Mouse (Mus musculus) brain, embryonic 18.5 days (tissue): ENCODE data around the gene Itpkb.

Experiments
- DNase-seq: peaks from one replicate; pipeline ENCODE4 v3.0.0-alpha.2; 2012; ENCODE audit warnings: low read depth, low spot score

Itpkb gene

DNA sequence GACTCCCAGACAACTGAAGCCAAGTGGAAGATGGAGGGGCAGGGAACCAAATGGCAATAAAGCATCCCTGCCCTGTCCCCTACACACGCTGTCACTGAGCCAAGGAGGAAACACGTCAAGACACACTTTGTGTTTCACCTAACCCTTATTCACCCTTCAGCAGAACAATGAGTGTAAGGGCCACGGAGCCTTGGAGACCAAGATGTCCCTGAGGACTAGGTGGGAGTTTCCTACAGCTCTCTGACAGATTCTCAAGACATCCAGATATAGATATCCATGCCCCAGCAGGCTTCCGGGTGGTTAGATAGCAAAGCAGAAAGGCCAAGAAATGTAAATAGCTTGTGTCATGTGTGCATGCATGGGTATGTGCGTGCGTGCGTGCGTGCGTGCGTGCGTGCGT is 63.6 kb downstream of the Itpkb start:
- no peak for DNase-seq

DNA sequence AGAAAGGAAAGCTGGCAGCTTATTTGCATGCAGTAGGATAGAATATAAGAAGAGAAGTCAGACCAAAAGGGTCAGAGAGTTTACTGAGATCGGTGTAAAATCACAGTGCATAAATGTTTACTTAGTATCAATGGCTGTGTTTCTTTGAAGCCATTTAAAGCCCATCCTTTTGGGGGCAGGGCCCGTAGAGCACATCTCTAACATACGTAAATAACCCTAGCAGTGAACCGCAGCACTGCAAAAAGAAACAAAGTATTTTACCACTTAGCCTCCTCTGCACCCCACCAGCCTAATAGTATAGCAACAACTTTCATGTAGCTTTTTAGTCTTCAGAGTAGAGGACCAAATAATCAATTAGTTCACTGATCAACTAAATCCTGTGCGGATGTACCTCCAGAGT is 67.4 kb downstream of the Itpkb start:
- DNase-seq, result no peak

DNA sequence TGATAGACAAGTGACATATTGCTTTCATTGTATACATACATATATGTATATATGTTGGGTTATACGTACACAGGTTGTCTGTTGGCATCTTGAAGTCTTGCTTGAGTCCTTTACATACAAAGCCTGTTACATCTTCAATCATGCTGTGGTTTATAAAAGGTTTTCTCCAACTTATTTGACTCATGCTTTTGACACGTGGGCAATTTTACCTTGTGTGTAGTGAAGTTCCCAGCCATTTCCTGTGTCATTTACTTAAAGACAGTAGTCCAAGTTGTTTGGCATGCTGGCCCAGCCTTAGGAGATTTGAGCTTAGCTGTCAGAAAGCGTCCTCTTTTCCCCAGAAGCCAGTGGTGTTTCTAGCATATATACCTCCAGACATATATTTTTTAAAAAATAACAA is 68.2 kb downstream of the Itpkb start:
- no peak for DNase-seq

DNA sequence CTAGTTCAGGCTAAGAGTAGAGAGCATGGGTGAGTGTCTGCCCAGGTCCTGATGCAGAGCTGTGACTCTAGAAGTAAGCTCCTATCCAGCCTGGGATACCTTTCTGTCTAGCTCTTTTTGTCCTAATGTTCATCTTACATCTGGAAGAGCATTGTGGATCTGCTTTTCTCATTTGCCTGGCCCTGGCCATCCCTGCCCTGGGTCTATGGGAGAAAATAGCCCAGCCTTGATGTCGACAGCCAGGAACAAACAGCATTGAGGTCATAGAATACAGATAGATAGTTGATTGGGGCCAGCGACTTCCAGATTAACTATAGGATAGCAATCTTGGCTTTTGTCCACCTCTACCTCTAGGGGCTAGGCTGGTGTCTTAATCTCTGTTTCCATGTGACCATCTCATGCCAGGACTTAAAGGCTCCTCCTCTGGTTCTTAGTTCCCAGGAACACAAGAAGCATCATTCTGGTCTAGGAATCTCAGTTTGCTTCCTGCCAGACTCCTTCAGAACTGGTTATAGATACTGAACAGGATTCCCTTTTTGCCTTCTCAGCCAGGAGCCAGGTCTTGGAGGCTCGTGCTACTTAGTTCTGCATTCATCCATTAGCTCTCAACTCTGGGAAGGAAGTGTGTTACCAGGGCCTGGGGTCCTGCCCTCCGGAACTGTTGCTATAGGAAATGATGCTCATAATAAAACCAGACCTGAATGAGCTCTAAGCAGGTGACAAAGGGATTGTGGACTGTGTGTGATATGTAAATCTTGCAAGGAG is 70.6 kb downstream of the Itpkb start:
- DNase-seq, result no peak

DNA sequence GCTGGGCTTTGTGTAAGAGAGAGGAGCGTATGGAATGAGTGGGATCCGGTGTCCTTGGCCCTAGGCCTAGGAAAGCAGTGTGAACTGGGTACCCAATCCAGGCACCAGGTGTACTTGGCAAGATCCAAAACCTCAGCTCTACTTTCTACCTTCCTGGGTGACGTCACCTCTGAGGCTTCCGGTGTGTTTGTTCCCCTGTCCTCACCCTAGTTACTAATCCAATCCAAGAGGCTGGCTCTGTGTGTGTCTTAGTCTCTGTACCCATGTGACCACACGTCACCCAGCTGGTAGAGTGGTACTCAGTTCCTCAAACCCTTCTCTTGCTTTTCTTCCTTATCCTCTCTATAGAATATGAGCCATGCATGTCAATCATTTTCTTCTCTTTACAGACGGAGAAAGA is 71.4 kb downstream of the Itpkb start:
- DNase-seq, result no peak

DNA sequence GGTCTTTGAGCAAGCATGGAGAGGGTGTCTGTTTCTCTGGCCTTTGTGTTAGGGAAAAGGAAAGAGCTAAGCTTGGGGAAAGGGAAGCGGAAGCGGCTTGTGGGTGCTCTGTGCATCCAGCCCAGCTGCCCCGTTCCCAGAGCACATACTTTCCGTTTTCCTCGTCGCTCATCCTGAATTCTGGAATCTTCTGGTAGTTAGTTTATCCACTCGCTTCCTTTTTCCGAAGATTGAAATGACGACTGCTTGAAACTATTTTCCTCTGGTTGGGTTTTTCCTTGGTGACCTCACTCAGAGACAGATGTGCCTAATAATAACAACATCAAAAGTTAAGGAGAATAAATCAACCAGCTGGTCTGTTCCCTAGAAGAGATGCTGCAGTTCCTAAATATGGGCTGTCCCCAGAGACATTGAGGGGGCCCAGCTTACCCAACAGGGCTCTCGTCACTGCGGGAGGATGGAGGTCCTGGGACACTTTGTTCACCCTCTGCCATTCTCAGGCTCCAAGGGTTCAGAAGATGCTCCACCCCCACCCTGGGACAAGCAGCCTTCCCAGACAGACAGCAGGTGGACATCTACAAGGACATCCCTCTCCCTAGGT is 72.3 kb downstream of the Itpkb start:
- DNase-seq, result no peak

GRCm38 (mm10) chr1:180403357-180403693 is 73.0 kb downstream of the Itpkb start:
- DNase-seq, result no peak

- no peak for DNase-seq
These were observed 73.7 kb downstream of the Itpkb start for GRCm38 (mm10) chr1:180403694-180404606.

- DNase-seq, result no peak
These were observed 74.4 kb downstream of the Itpkb start for GRCm38 (mm10) chr1:180404706-180405105.

- no peak for DNase-seq
These were observed 75.5 kb downstream of the Itpkb start for GRCm38 (mm10) chr1:180405576-180406335.

GRCm38 (mm10) chr1:180406336-180407035 is 76.2 kb downstream of the Itpkb start:
- DNase-seq, result no peak

DNA sequence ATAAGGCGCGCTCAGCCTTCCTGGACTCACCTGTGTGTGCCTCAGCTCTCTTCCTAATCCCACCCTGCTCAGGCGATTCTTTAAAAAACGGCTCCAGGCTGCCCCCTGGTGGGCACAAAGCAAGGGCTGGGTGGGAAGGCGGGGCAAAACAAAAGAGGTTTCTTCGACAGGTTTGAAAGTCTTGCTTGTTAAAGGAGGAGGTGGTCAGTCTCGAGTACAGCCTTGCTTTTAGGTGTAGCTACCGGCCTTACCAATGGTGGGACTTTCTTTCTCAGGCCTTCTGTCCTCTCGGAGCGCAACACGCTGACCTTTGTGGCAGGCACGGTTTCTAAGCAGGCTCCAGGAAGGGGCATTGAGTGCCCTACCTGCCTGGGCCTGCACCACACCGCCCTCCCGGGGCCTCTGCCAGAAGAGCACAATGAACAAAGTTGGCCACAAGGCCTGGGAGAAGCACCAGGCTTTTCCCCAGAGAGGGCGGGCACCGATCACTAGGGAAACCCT is 76.9 kb downstream of the Itpkb start:
- no peak for DNase-seq

GRCm38 (mm10) chr1:180407727-180408719 is 77.7 kb downstream of the Itpkb start:
- no peak for DNase-seq

GRCm38 (mm10) chr1:180408832-180409231 is 78.5 kb downstream of the Itpkb start:
- no peak for DNase-seq

- DNase-seq, result no peak
These were observed 79.5 kb downstream of the Itpkb start for GRCm38 (mm10) chr1:180409771-180410170.

DNA sequence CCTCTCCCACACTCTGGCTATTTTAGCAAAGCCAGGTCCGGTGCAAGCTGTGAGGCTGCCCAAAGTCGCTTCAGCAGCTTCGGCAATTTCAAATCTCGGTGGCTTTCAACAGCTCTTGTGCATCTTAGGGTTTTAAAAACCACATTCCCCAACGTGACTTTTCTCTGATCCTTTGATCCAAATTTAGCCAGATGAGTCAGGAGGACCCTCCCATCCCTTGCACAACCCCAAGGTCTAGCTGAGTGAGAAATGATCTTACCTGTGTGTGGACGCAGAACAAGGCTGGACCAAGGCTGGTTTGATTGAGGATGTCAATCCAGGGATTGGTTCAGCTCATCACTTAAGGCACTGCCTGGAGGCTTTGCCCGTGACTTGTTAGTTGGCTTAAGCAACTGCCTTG is 80.0 kb downstream of the Itpkb start:
- no peak for DNase-seq

GRCm38 (mm10) chr1:180415064-180415463 is 84.8 kb downstream of the Itpkb start:
- no peak for DNase-seq

- no peak for DNase-seq
These were observed 85.6 kb downstream of the Itpkb start for GRCm38 (mm10) chr1:180415836-180416235.

- DNase-seq, result no peak
These were observed 86.8 kb downstream of the Itpkb start for GRCm38 (mm10) chr1:180417118-180417517.

GRCm38 (mm10) chr1:180419059-180419458 is 88.8 kb downstream of the Itpkb start:
- no peak for DNase-seq
